In the genomic region with DNA sequence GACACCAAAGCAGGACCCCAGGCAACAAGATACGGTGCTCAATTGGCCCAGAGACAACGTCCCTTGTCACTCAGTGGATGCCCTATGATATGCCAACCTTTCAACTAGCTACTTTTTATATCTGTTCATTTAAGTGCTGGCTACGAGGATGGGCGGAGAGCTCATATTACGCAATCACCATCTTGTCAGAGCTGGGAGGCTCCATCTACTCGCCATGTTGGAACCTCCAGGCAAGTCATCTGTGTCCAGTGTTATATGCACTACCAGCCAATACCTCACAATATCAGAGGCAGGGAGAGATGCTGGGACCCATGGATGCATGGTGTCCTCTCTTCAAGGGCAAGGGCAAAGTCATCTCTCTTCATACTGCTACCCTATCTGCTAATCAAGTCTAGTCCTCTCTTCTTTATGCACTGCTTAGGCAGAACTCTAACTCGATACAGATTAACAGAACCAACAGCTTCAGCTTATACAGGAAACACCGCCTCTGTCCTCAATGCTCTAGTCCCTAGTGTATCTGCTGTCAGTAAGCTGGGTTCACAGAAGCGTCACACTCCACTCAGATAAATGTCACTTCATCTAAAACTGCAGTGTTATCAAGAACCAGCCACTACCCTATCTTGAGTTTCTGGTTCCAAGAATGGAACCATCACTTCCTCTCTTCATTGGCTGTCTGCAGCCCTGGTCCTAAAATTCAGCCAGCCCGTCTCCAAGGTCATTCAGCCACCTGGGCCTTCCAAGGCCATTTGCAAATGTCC, we compare ENCODE assay signal across 1 mouse cellular context.
A peak's percentile ranks its signal among the peaks of the same experiment; 100 is the strongest.
TF ChIP-seq lines count a peak whose summit lies in the region.

No protein-coding gene starts in this region.

TF ChIP-seq in MEL, 35 proteins besides CTCF, POLR2A, EP300 and RAD21 (continued from another document):
- TF ChIP-seq MEF2A (IDR thresholded peaks at IDR 0.05; ENCODE audit: extremely low read depth, insufficient replicate concordance, low read depth, low read length, poor library complexity, severe bottlenecking): peak; percentile 62; the same call in 1 of the 2 replicates
- TF ChIP-seq POLR2AphosphoS2 (IDR thresholded peaks at IDR 0.05; ENCODE audit: low read length): no peak
- TF ChIP-seq ETS1 (IDR thresholded peaks at IDR 0.05; ENCODE audit: low read depth, low read length): peak; percentile 89
- peak; percentile 50 for TF ChIP-seq ELF1 (IDR thresholded peaks at IDR 0.05; ENCODE audit: low read depth, low read length)
- TF ChIP-seq MXI1 (IDR thresholded peaks at IDR 0.05; ENCODE audit: low read depth, low read length): peak; percentile 67
- peak; percentile 26; the same call in 1 of the 2 replicates for TF ChIP-seq TBP (IDR thresholded peaks at IDR 0.05; ENCODE audit: low read depth, low read length)
- peak; percentile 92 for TF ChIP-seq SIN3A (IDR thresholded peaks at IDR 0.05; ENCODE audit: low read length)
- no peak for TF ChIP-seq USF2 (IDR thresholded peaks at IDR 0.05; ENCODE audit: borderline replicate concordance in 1 of 2, insufficient read depth in 1 of 2, low read depth in 1 of 2, low read length in 2 of 2)
- no peak for TF ChIP-seq ZKSCAN1 (IDR thresholded peaks at IDR 0.05; ENCODE audit: low read depth, low read length)
- TF ChIP-seq BHLHE40 (IDR thresholded peaks at IDR 0.05; ENCODE audit: borderline replicate concordance, low read depth, low read length): peak; percentile 30; the same call in 1 of the 2 replicates
- no peak for TF ChIP-seq POLR2AphosphoS5 (IDR thresholded peaks at IDR 0.05; ENCODE audit: borderline replicate concordance, low read depth, low read length)
- TF ChIP-seq JUND (IDR thresholded peaks at IDR 0.05; ENCODE audit: low read depth, low read length): 0 out of 2 replicates have a peak, but pooled peaks have one; percentile 27
- no peak for TF ChIP-seq MAZ (IDR thresholded peaks at IDR 0.05; ENCODE audit: low read depth, low read length)
- 0 out of 2 replicates have a peak, but pooled peaks have one; percentile 51 for TF ChIP-seq ZMIZ1 (IDR thresholded peaks at IDR 0.05; ENCODE audit: low read depth, low read length)
- TF ChIP-seq UBTF (IDR thresholded peaks at IDR 0.05; ENCODE audit: borderline replicate concordance, insufficient read depth, low read depth, low read length): no peak
- TF ChIP-seq GATA1 (IDR thresholded peaks at IDR 0.05; ENCODE audit: low read depth, low read length): peak; percentile 94
- 0 out of 2 replicates have a peak, but pooled peaks have one; percentile 55 for TF ChIP-seq MYC (IDR thresholded peaks at IDR 0.05; ENCODE audit: low read depth, low read length)
- TF ChIP-seq HCFC1 (IDR thresholded peaks at IDR 0.05; ENCODE audit: low read depth, low read length): peak; percentile 57
- TF ChIP-seq ZC3H11A (IDR thresholded peaks at IDR 0.05; ENCODE audit: low read depth, low read length): no peak
- TF ChIP-seq CHD2 (IDR thresholded peaks at IDR 0.05; ENCODE audit: low read length): no peak
- no peak for TF ChIP-seq E2F4 (IDR thresholded peaks at IDR 0.05; ENCODE audit: borderline replicate concordance, low read depth, low read length)
- no peak for TF ChIP-seq MYB (IDR thresholded peaks at IDR 0.05; ENCODE audit: low read depth, low read length)
- TF ChIP-seq NRF1 (IDR thresholded peaks at IDR 0.05; ENCODE audit: insufficient read depth, low read depth, low read length, poor library complexity, severe bottlenecking): no peak
- TF ChIP-seq NELFE (IDR thresholded peaks at IDR 0.05; ENCODE audit: low read depth, low read length): no peak
- TF ChIP-seq ZNF384 (IDR thresholded peaks at IDR 0.05; ENCODE audit: low read depth, low read length): no peak
- TF ChIP-seq MAFK (IDR thresholded peaks at IDR 0.05; ENCODE audit: borderline replicate concordance, low read depth, low read length): 0 out of 2 replicates have a peak, but pooled peaks have one; percentile 57
